Mouse (Mus musculus): ENCODE results near the gene Pter. TPM values are rescaled to one million over a fixed set of nuclear protein-coding genes. Genes with fewer than 3 reads are reported as not detected.
A peak's percentile ranks its signal among the peaks of the same experiment; 100 is the strongest.

The Pter gene
- polyA plus RNA-seq, 1 experiment from 2014 or later: 37.7 TPM

DNA sequence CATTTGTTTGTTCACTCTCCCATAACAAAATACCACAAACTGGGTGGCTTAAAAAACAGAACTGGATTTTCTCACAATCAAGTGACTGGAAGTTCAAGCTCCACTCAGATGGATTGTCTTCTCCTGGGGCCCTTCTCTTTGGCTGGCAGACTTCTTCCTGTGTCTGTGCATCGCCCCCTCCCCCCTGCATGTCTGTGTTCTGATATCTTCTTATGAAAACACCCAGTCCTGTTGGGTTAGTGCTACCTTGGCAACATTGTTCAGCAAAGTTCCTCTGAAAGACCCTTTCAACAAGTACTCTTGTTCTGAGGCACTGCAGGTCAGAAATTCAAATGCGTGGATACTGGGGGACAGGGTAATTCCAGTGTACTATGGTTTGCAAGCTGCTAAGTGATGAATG is 6.5 kb downstream of the Pter start:
- Histone ChIP-seq H3K27ac (ENCODE audit: low read depth) (no peak overlapping the region), H3K36me3 (ENCODE audit: control insufficient read depth, insufficient read depth, low read length) (no peaks in the 10 kb centered on the region), H3K4me3 (ENCODE audit: low read depth, low read length) (no peak overlapping the region), H3K27me3 (replicated peaks; ENCODE audit: control insufficient read depth, insufficient read depth, low read length) (no peaks in the 10 kb centered on the region), H3K9me3 (ENCODE audit: control insufficient read depth, low read length) (no peaks in the 10 kb centered on the region), H3K9ac (ENCODE audit: low read length) (no peak overlapping the region), H3K4me2 (ENCODE audit: low read length) (no peak overlapping the region), H3K4me1 (replicated peaks; ENCODE audit: control insufficient read depth, insufficient read depth, low read length) (no peaks in the 10 kb centered on the region)
- no peak for ATAC-seq (replicated peaks; ENCODE audit: low FRiP score, low TSS enrichment, low read depth)
- DNase-seq (ENCODE audit: low spot score): no peak
- WGBS: 84% methylated on average over 2 of the region's 2 CpGs

DNA sequence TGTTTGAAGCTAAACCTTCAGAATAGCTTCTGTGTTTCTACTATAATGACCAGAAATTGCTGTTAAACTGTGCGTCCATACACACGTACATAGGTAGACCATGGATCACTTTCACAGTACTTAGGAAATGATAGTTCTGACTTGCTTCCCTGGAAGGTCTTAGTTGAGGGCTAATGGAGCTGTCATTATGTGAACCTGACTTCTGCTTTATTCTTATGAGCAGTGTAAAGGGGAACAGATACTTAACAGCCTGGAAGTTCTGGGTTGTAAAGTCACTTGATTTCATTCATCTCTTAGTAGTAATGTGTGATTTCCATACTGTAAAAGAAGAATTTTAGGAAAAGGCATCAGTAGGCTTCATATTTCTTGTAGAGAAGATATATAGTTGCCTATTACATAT is 10.1 kb downstream of the Pter start:
- H3K4me1 ChIP-seq (replicated peaks; ENCODE audit: control insufficient read depth, insufficient read depth, low read length): no peaks in the 10 kb centered on the region
- no peak for DNase-seq (ENCODE audit: low spot score)
- no peak overlapping the region for H3K27ac ChIP-seq (ENCODE audit: low read depth)
- H3K4me3 ChIP-seq (ENCODE audit: low read depth, low read length): no peak overlapping the region
- H3K36me3 ChIP-seq (ENCODE audit: control insufficient read depth, insufficient read depth, low read length): no peaks in the 10 kb centered on the region
- H3K9ac ChIP-seq (ENCODE audit: low read length): no peak overlapping the region
- H3K9me3 ChIP-seq (ENCODE audit: control insufficient read depth, low read length): no peaks in the 10 kb centered on the region
- H3K4me2 ChIP-seq (ENCODE audit: low read length): no peak overlapping the region
- no peaks in the 10 kb centered on the region for H3K27me3 ChIP-seq (replicated peaks; ENCODE audit: control insufficient read depth, insufficient read depth, low read length)
- ATAC-seq (replicated peaks; ENCODE audit: low FRiP score, low TSS enrichment, low read depth): no peak
- 92% methylated on average over 2 of the region's 2 CpGs for WGBS

DNA sequence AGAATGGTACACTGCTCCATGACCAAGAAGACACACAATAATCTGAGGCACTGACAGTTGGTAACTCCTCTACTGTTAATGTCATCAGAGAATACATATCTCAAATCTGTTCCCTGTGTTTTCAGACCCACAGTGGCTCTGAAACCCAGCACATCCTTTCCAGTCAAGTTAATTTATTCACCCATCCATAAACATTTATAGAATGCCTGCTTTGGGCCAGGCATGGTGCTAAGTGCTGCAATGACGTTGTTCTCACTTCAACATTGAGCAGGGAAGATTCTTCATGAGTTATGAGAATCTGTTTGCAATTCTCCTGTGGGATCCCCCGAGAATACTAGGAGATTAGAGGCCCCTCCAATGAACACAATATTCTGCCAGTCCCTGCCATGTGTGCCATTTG is 11.4 kb downstream of the Pter start:
- Histone ChIP-seq H3K4me1 (replicated peaks; ENCODE audit: control insufficient read depth, insufficient read depth, low read length) (no peaks in the 10 kb centered on the region), H3K4me3 (ENCODE audit: low read depth, low read length) (no peak overlapping the region), H3K4me2 (ENCODE audit: low read length) (no peak overlapping the region), H3K27me3 (replicated peaks; ENCODE audit: control insufficient read depth, insufficient read depth, low read length) (no peaks in the 10 kb centered on the region), H3K36me3 (ENCODE audit: control insufficient read depth, insufficient read depth, low read length) (no peaks in the 10 kb centered on the region), H3K9ac (ENCODE audit: low read length) (no peak overlapping the region), H3K9me3 (ENCODE audit: control insufficient read depth, low read length) (no peaks in the 10 kb centered on the region), H3K27ac (ENCODE audit: low read depth) (no peak overlapping the region)
- DNase-seq (ENCODE audit: low spot score): no peak
- no peak for ATAC-seq (replicated peaks; ENCODE audit: low FRiP score, low TSS enrichment, low read depth)
- WGBS: 47% methylated on average over 2 of the region's 2 CpGs

DNA sequence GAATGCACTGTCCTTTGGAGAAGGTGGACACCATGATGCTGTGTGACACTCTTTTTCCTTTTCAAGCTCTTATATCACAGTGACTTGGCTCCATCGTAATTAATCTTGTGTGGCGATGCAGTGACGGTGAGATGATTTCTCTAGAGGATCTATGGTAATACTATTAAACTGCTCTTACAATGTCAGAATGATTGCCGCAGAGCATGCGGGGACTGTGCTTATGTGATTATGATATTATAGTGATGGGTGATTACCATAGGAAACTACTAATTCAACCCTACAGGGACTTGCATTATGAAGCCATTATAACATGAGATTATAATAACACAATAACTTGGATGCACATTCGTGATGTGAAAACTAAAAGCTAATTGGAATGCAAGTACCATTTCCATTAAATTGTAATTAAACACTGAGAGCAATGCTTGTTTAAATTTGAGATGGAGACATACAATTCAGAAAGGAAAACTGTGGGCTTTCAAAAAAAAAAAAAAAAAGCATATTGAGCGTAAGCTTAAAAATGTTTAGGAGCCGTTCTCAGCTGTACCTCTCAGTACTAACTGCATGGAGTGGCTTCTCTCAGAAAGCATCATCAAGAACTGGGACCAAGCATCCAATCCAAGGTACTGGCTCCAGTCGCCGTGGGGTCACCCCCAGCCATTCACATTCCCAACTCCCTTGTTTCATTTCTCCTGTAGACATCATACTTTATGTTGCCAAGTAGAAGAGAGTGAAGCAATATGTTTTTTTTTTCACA is 13.8 kb downstream of the Pter start:
- H3K27me3 ChIP-seq (replicated peaks; ENCODE audit: control insufficient read depth, insufficient read depth, low read length): no peaks in the 10 kb centered on the region
- no peaks in the 10 kb centered on the region for H3K9me3 ChIP-seq (ENCODE audit: control insufficient read depth, low read length)
- 91% methylated on average over 10 of the region's 10 CpGs for WGBS
- H3K4me3 ChIP-seq (ENCODE audit: low read depth, low read length): no peak overlapping the region
- H3K4me2 ChIP-seq (ENCODE audit: low read length): no peak overlapping the region
- no peaks in the 10 kb centered on the region for H3K36me3 ChIP-seq (ENCODE audit: control insufficient read depth, insufficient read depth, low read length)
- ATAC-seq (replicated peaks; ENCODE audit: low FRiP score, low TSS enrichment, low read depth): no peak
- no peaks in the 10 kb centered on the region for H3K4me1 ChIP-seq (replicated peaks; ENCODE audit: control insufficient read depth, insufficient read depth, low read length)
- H3K27ac ChIP-seq (ENCODE audit: low read depth): no peak overlapping the region
- no peak for DNase-seq (ENCODE audit: low spot score)
- no peak overlapping the region for H3K9ac ChIP-seq (ENCODE audit: low read length)

DNA sequence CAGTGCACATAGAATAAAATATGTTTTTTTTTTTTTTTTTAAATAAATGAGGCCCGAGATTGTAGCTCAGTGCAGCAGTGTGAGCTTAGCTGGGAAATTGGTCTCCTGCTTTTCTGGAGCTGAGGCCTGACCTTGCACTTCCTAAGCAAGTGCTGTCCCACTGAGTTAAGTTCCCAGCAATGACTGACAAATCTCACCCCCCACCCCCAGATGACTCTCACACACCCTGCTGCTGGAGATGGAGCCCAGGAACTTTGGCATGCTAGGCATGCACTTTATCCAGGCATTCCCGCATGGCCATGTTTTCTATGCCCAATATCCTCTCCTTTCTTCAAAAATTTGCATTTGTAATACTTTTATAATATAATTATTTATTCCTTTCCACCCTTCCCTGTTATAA is 14.8 kb downstream of the Pter start:
- Histone ChIP-seq H3K4me1 (replicated peaks; ENCODE audit: control insufficient read depth, insufficient read depth, low read length) (no peaks in the 10 kb centered on the region), H3K27me3 (replicated peaks; ENCODE audit: control insufficient read depth, insufficient read depth, low read length) (no peaks in the 10 kb centered on the region), H3K36me3 (ENCODE audit: control insufficient read depth, insufficient read depth, low read length) (no peaks in the 10 kb centered on the region), H3K9me3 (ENCODE audit: control insufficient read depth, low read length) (no peaks in the 10 kb centered on the region), H3K9ac (ENCODE audit: low read length) (no peak overlapping the region), H3K4me2 (ENCODE audit: low read length) (no peak overlapping the region), H3K27ac (ENCODE audit: low read depth) (no peak overlapping the region), H3K4me3 (ENCODE audit: low read depth, low read length) (no peak overlapping the region)
- WGBS: 81% methylated on average over 2 of the region's 2 CpGs
- no peak for DNase-seq (ENCODE audit: low spot score)
- no peak for ATAC-seq (replicated peaks; ENCODE audit: low FRiP score, low TSS enrichment, low read depth)

DNA sequence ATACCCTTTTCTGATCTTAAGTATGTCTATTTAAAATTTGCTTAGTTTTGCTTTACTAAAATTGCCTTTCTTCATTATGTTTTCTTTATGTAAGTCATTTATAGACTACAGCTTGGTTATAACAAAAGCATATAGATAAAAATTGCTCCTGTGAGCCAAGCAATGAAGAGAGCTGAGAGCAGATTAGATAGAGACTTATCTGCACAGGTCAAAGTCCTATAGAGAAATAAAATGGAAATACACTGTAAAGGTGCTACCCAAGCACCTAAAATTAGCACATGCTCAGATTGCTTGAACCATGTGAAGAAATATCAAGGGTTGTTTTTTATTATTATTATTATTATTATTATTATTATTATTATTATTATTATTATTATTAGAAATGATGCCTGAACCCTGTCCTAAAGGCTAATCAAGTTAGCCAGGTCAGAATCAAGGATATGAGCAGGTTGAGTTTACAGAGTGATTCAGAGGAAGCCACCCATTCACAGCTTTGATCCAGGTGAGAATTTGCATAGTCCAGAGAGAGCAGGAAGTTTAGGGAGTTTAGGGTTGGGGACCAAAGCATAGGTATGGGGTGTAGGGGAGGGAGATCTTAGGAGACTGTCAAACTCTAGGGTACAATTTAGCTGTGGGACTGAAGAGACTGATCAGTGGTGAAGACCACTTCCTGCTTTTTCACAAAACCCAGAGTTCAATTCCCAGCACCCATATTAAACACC is 33.0 kb downstream of the Pter start:
- no peaks in the 10 kb centered on the region for H3K27me3 ChIP-seq (replicated peaks; ENCODE audit: control insufficient read depth, insufficient read depth, low read length)
- 0 out of 2 replicates have a peak, but pooled peaks have one; percentile 50 for ATAC-seq (replicated peaks; ENCODE audit: low FRiP score, low TSS enrichment, low read depth)
- H3K36me3 ChIP-seq (ENCODE audit: control insufficient read depth, insufficient read depth, low read length): no peaks in the 10 kb centered on the region
- no peak overlapping the region for H3K9ac ChIP-seq (ENCODE audit: low read length)
- H3K4me2 ChIP-seq (ENCODE audit: low read length): no peak overlapping the region
- peaks cover 4% of the 10 kb centered on the region; the same call in 1 of the 2 replicates for H3K9me3 ChIP-seq (ENCODE audit: control insufficient read depth, low read length)
- DNase-seq (ENCODE audit: low spot score): no peak
- no peak overlapping the region for H3K27ac ChIP-seq (ENCODE audit: low read depth)
- H3K4me1 ChIP-seq (replicated peaks; ENCODE audit: control insufficient read depth, insufficient read depth, low read length): no peaks in the 10 kb centered on the region
- H3K4me3 ChIP-seq (ENCODE audit: low read depth, low read length): no peak overlapping the region

DNA sequence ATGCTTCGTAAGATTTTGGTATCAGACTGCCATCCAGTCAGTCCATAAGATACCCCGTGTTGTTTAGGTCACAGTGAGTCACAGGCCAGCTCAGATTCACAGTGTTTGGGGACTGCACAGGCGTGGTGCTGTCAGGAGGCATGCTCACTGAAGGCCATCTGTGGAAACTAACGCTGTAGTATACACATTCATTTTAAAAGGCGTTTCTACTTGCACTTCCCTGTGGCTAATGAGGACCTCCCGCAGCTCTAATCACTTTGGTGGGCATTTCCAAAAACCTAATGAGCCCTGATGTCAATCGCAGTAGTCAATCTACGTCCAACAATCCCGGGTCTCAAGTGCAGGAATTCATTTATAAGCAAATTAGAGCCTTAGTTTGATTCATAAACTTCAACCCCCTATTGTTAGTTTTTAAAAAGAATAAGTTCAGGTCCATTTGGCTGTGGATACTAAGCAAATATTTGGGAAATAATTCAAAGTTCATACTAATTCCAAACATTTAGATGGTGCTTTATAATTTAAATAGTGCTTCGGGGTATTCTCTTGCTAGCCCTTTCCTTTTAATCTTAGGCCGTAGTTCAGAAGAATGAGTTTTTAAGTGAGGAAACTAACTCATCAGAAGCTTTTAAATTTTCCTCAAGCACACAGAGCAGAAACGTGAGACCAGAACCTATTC is 46.3 kb downstream of the Pter start:
- WGBS: 68% methylated on average over 12 of the region's 12 CpGs
- Histone ChIP-seq H3K9ac (ENCODE audit: low read length) (no peak overlapping the region), H3K4me3 (ENCODE audit: low read depth, low read length) (no peak overlapping the region), H3K4me2 (ENCODE audit: low read length) (no peak overlapping the region), H3K27me3 (replicated peaks; ENCODE audit: control insufficient read depth, insufficient read depth, low read length) (no peaks in the 10 kb centered on the region), H3K9me3 (ENCODE audit: control insufficient read depth, low read length) (no peaks in the 10 kb centered on the region), H3K4me1 (replicated peaks; ENCODE audit: control insufficient read depth, insufficient read depth, low read length) (no peaks in the 10 kb centered on the region), H3K36me3 (ENCODE audit: control insufficient read depth, insufficient read depth, low read length) (no peaks in the 10 kb centered on the region), H3K27ac (ENCODE audit: low read depth) (no peak overlapping the region)
- DNase-seq (ENCODE audit: low spot score) (no peak), ATAC-seq (replicated peaks; ENCODE audit: low FRiP score, low TSS enrichment, low read depth) (no peak)

DNA sequence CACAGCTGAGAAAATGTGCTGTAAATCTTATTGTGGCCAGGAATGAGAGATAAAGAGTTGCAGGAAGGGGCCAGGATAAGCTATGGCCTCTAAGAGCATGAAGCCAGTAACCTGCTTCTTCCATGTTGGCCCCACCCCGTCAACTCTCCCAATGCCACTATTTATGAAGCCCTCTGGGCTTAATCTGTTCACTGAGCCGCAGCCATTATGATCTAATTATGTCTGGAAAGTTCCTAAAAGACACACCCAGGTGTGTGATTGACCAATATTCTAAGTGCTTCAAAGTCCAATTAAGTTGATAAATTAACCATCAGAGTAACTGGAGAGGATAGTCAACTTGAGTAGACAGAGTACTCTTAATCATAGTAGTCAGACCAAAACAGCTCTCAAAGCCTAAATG is 49.9 kb downstream of the Pter start:
- Histone ChIP-seq H3K4me1 (replicated peaks; ENCODE audit: control insufficient read depth, insufficient read depth, low read length) (no peaks in the 10 kb centered on the region), H3K9me3 (ENCODE audit: control insufficient read depth, low read length) (no peaks in the 10 kb centered on the region), H3K9ac (ENCODE audit: low read length) (no peak overlapping the region), H3K4me3 (ENCODE audit: low read depth, low read length) (no peak overlapping the region), H3K36me3 (ENCODE audit: control insufficient read depth, insufficient read depth, low read length) (0 out of 2 replicates have a peak, but pooled peaks cover 1% of the 10 kb centered on the region), H3K27ac (ENCODE audit: low read depth) (no peak overlapping the region), H3K4me2 (ENCODE audit: low read length) (no peak overlapping the region), H3K27me3 (replicated peaks; ENCODE audit: control insufficient read depth, insufficient read depth, low read length) (no peaks in the 10 kb centered on the region)
- WGBS: 92% methylated on average over 2 of the region's 2 CpGs
- DNase-seq (ENCODE audit: low spot score) (no peak), ATAC-seq (replicated peaks; ENCODE audit: low FRiP score, low TSS enrichment, low read depth) (no peak)

All from intestine, embryonic 14.5 days (tissue).